Mouse (Mus musculus) myocyte (in vitro differentiated cells): ENCODE measurements around the gene Lama2. TPM values are rescaled to one million over a fixed set of nuclear protein-coding genes. Genes with fewer than 3 reads are reported as not detected.
A peak's percentile ranks its signal among the peaks of the same experiment; 100 is the strongest.

ENCODE experiments used
- H3K27me3 ChIP-seq: one replicate; pipeline ENCODE4 v1.6.1; 2011; ENCODE audit not compliant: control insufficient read depth, insufficient read depth, insufficient read length
- H3K36me3 ChIP-seq: one replicate; pipeline ENCODE4 v1.6.1; 2011; ENCODE audit not compliant: control insufficient read depth, insufficient read depth
- H3K4me2 ChIP-seq: one replicate; pipeline ENCODE4 v1.6.1; 2011; ENCODE audit warnings: low read depth, control low read depth
- H3K4me3 ChIP-seq: one replicate; pipeline ENCODE4 v1.5.1; 2011; ENCODE audit warnings: mild to moderate bottlenecking, control low read depth, moderate library complexity
- H3K79me2 ChIP-seq: one replicate; pipeline ENCODE4 v1.6.1; 2011; ENCODE audit not compliant: control insufficient read depth, insufficient read depth
- H3ac ChIP-seq: one replicate; pipeline ENCODE4 v1.6.1; 2011; ENCODE audit not compliant: control insufficient read depth, insufficient read length
- CEBPB ChIP-seq: IDR thresholded peaks from 2 replicates; pipeline ENCODE4 v1.6.1; 2011; ENCODE audit warnings: mild to moderate bottlenecking, moderate library complexity; ENCODE audit not compliant: poor library complexity, insufficient read depth, severe bottlenecking
- E2F4 ChIP-seq: IDR thresholded peaks from one replicate; pipeline ENCODE4 v1.6.1; 2011; ENCODE audit warnings: mild to moderate bottlenecking, control low read depth, moderate library complexity; ENCODE audit not compliant: insufficient read depth
- MAX ChIP-seq: IDR thresholded peaks from one replicate; pipeline ENCODE4 v1.6.1; 2011; ENCODE audit warnings: low read depth, mild to moderate bottlenecking, control low read depth
- MYOD1 ChIP-seq, 3 experiments: IDR thresholded peaks; one replicate each; pipeline ENCODE4 v1.6.1; 2011; ENCODE audit warnings: control low read depth in 2 of 3, low read depth in 2 of 3, mild to moderate bottlenecking in 2 of 3, moderate library complexity in 1 of 3; ENCODE audit not compliant: insufficient read length in 2 of 3, control insufficient read depth in 1 of 3
- MYOG ChIP-seq, 3 experiments: IDR thresholded peaks; one replicate each; pipeline ENCODE4 v1.6.1; 2011; ENCODE audit warnings: control low read depth in 2 of 3, low read depth in 2 of 3, mild to moderate bottlenecking in 2 of 3; ENCODE audit not compliant: insufficient read length in 2 of 3, control insufficient read depth in 1 of 3, insufficient read depth in 1 of 3
- POLR2A ChIP-seq: IDR thresholded peaks from one replicate; pipeline ENCODE4 v1.6.1; 2011; ENCODE audit warnings: low read depth, mild to moderate bottlenecking, control low read depth, moderate library complexity; ENCODE audit not compliant: insufficient read length
- POLR2AphosphoS2 ChIP-seq: IDR thresholded peaks from one replicate; pipeline ENCODE4 v1.6.1; 2011; ENCODE audit warnings: low read depth, control low read depth; ENCODE audit not compliant: insufficient read length
- REST ChIP-seq: IDR thresholded peaks from one replicate; pipeline ENCODE4 v1.6.1; 2011; ENCODE audit warnings: mild to moderate bottlenecking, control low read depth, moderate library complexity; ENCODE audit not compliant: insufficient read depth, insufficient read length
- SRF ChIP-seq: IDR thresholded peaks from one replicate; pipeline ENCODE4 v1.6.1; 2011; ENCODE audit warnings: low read depth; ENCODE audit not compliant: control insufficient read depth, insufficient read length
- TCF12 ChIP-seq: IDR thresholded peaks from one replicate; pipeline ENCODE4 v1.6.1; 2011; ENCODE audit warnings: mild to moderate bottlenecking, control low read depth; ENCODE audit not compliant: poor library complexity, insufficient read depth, severe bottlenecking
- TCF3 ChIP-seq: IDR thresholded peaks from one replicate; pipeline ENCODE4 v1.6.1; 2011; ENCODE audit warnings: low read depth, control low read depth; ENCODE audit not compliant: insufficient read length
- USF1 ChIP-seq: IDR thresholded peaks from one replicate; pipeline ENCODE4 v1.6.1; 2011; ENCODE audit warnings: low read depth, mild to moderate bottlenecking, control low read depth, moderate library complexity
- polyA plus RNA-seq: library from polyadenylated mRNA; unstranded; fragments of >200 nt; fragmentation: generic; extraction: Trizol; gene quantifications from one replicate; pipeline ENCODE4 v1.2.1, GENCODE M21; 2012; ENCODE audit warnings: missing spikeins

Lama2 gene
- polyA plus RNA-seq, 1 experiment, result 15.1 TPM

GRCm38 (mm10) chr10:27635721-27636120, 16.2 kb upstream of the Lama2 start:
- Histone ChIP-seq H3K79me2 (no peaks in the 10 kb centered on the region), H3K36me3 (no peaks in the 10 kb centered on the region), H3K27me3 (no peaks in the 10 kb centered on the region), H3ac (no peak overlapping the region), H3K4me2 (no peak overlapping the region), H3K4me3 (no peak overlapping the region)
- TF ChIP-seq MAX (no peak), POLR2AphosphoS2 (no peak), USF1 (no peak), TCF3 (no peak), TCF12 (no peak), MYOD1 (IDR thresholded peaks at IDR 0.05; ENCODE audit: control insufficient read depth in 1 of 3, insufficient read length in 2 of 3, low read depth in 2 of 3) (no peak), SRF (no peak), REST (no peak), CEBPB (no peak), E2F4 (no peak), POLR2A (no peak), MYOG (IDR thresholded peaks at IDR 0.05; ENCODE audit: control insufficient read depth in 1 of 3, insufficient read depth in 1 of 3, insufficient read length in 2 of 3, low read depth in 2 of 3) (no peak)

GRCm38 (mm10) chr10:27631002-27631401, 11.4 kb upstream of the Lama2 start:
- Histone ChIP-seq H3ac (no peak overlapping the region), H3K4me3 (no peak overlapping the region), H3K79me2 (no peaks in the 10 kb centered on the region), H3K27me3 (no peaks in the 10 kb centered on the region), H3K4me2 (no peak overlapping the region), H3K36me3 (no peaks in the 10 kb centered on the region)
- TF ChIP-seq REST, result no peak

GRCm38 (mm10) chr10:27621697-27622449, 2.3 kb upstream of the Lama2 start:
- no peaks in the 10 kb centered on the region for H3K36me3 ChIP-seq

GRCm38 (mm10) chr10:27617522-27618020, 2.0 kb downstream of the Lama2 start:
- H3K36me3 ChIP-seq, result no peaks in the 10 kb centered on the region
- no peak overlapping the region for H3K4me3 ChIP-seq
- peaks cover 29% of the 10 kb centered on the region for H3K79me2 ChIP-seq
- no peak overlapping the region for H3ac ChIP-seq
- peak overlapping the region; percentile 69 for H3K4me2 ChIP-seq
- TF ChIP-seq REST (no peak), POLR2A (no peak), E2F4 (no peak), CEBPB (no peak), TCF12 (peak; percentile 79), SRF (no peak), TCF3 (peak; percentile 62), MYOD1 (IDR thresholded peaks at IDR 0.05; ENCODE audit: control insufficient read depth in 1 of 3, insufficient read length in 2 of 3, low read depth in 2 of 3) (peak; percentile 93 to 98 (median 94)), MAX (no peak), POLR2AphosphoS2 (no peak), MYOG (IDR thresholded peaks at IDR 0.05; ENCODE audit: control insufficient read depth in 1 of 3, insufficient read depth in 1 of 3, insufficient read length in 2 of 3, low read depth in 2 of 3) (peak; percentile 39 to 73 (median 69)), USF1 (no peak)
- H3K27me3 ChIP-seq, result no peaks in the 10 kb centered on the region

More at GRCm38 (mm10) chr10:27621697-27622449, 2.3 kb upstream of the Lama2 start:
- H3ac ChIP-seq, result no peak overlapping the region
- no peak overlapping the region for H3K4me2 ChIP-seq
- H3K27me3 ChIP-seq, result no peaks in the 10 kb centered on the region
- H3K4me3 ChIP-seq, result no peak overlapping the region
- TF ChIP-seq USF1 (no peak), POLR2AphosphoS2 (no peak), MYOD1 (IDR thresholded peaks at IDR 0.05; ENCODE audit: control insufficient read depth in 1 of 3, insufficient read length in 2 of 3, low read depth in 2 of 3) (peak in 1 of 3 experiments; percentile 17)
- no peaks in the 10 kb centered on the region for H3K79me2 ChIP-seq

- H3ac ChIP-seq, result no peak overlapping the region
- peak overlapping the region; percentile 75 for H3K4me2 ChIP-seq
- peak overlapping the region; percentile 41 for H3K4me3 ChIP-seq
- H3K36me3 ChIP-seq, result no peaks in the 10 kb centered on the region
- H3K27me3 ChIP-seq, result no peaks in the 10 kb centered on the region
- TF ChIP-seq MYOG (IDR thresholded peaks at IDR 0.05; ENCODE audit: control insufficient read depth in 1 of 3, insufficient read depth in 1 of 3, insufficient read length in 2 of 3, low read depth in 2 of 3) (peak; percentile 6 to 86 (median 53)), POLR2AphosphoS2 (peak; percentile 48), MYOD1 (IDR thresholded peaks at IDR 0.05; ENCODE audit: control insufficient read depth in 1 of 3, insufficient read length in 2 of 3, low read depth in 2 of 3) (peak in 2 of 3 experiments; percentile 71 to 84), TCF12 (no peak), POLR2A (peak; percentile 77)
- H3K79me2 ChIP-seq, result peaks cover 29% of the 10 kb centered on the region
Observed at GRCm38 (mm10) chr10:27616641-27617415, 2.7 kb downstream of the Lama2 start.
